Mouse (Mus musculus): ENCODE data around the gene 2310009B15Rik. TPM values are rescaled to one million over a fixed set of nuclear protein-coding genes. Genes with fewer than 3 reads are reported as not detected.

Gene 2310009B15Rik
- polyA plus RNA-seq, 1 experiment from 2014 or later, result 48.1 TPM

- H3K4me1 ChIP-seq (replicated peaks; ENCODE audit: control insufficient read depth, insufficient read depth, low read length), result peaks cover 21% of the 10 kb centered on the region
- 95% methylated on average over 1 of the region's 1 CpGs for WGBS
Observed at GRCm38 (mm10) chr1:138850823-138851222, 5.8 kb downstream of the 2310009B15Rik start.

GRCm38 (mm10) chr1:138850161-138850539 lies 6.5 kb downstream of the 2310009B15Rik start:
- 47% methylated on average over 2 of the region's 4 CpGs for WGBS
- peaks cover 52% of the 10 kb centered on the region for H3K27me3 ChIP-seq (ENCODE audit: control insufficient read depth, insufficient read depth, low read depth, low read length)

More at GRCm38 (mm10) chr1:138850823-138851222, 5.8 kb downstream of the 2310009B15Rik start:
- Histone ChIP-seq H3K27ac (ENCODE audit: low read length) (no peak overlapping the region), H3K36me3 (ENCODE audit: control insufficient read depth, insufficient read depth, low read length) (peaks cover 8% of the 10 kb centered on the region), H3K4me3 (ENCODE audit: low read length) (no peak overlapping the region), H3K9me3 (ENCODE audit: control insufficient read depth, low read length) (no peaks in the 10 kb centered on the region), H3K4me2 (ENCODE audit: low read depth, low read length) (no peak overlapping the region), H3K27me3 (ENCODE audit: control insufficient read depth, insufficient read depth, low read depth, low read length) (peaks cover 45% of the 10 kb centered on the region), H3K9ac (ENCODE audit: low read length) (no peak overlapping the region)
- no peak for ATAC-seq (ENCODE audit: low read depth)

GRCm38 (mm10) chr1:138849531-138850160 lies 7.0 kb downstream of the 2310009B15Rik start:
- H3K9me3 ChIP-seq (ENCODE audit: control insufficient read depth, low read length), result no peaks in the 10 kb centered on the region
- H3K36me3 ChIP-seq (ENCODE audit: control insufficient read depth, insufficient read depth, low read length), result peaks cover 8% of the 10 kb centered on the region
- H3K27me3 ChIP-seq (ENCODE audit: control insufficient read depth, insufficient read depth, low read depth, low read length), result peaks cover 57% of the 10 kb centered on the region
- 11% methylated on average over 8 of the region's 8 CpGs for WGBS
- H3K4me3 ChIP-seq (ENCODE audit: low read length), result no peak overlapping the region
- peaks cover 14% of the 10 kb centered on the region for H3K4me1 ChIP-seq (replicated peaks; ENCODE audit: control insufficient read depth, insufficient read depth, low read length)
- ATAC-seq (ENCODE audit: low read depth), result no peak
- no peak overlapping the region for H3K27ac ChIP-seq (ENCODE audit: low read length)
- H3K9ac ChIP-seq (ENCODE audit: low read length), result no peak overlapping the region
- no peak overlapping the region for H3K4me2 ChIP-seq (ENCODE audit: low read depth, low read length)

More at GRCm38 (mm10) chr1:138850161-138850539, 6.5 kb downstream of the 2310009B15Rik start:
- H3K4me2 ChIP-seq (ENCODE audit: low read depth, low read length), result no peak overlapping the region
- H3K36me3 ChIP-seq (ENCODE audit: control insufficient read depth, insufficient read depth, low read length), result peaks cover 8% of the 10 kb centered on the region
- H3K9ac ChIP-seq (ENCODE audit: low read length), result no peak overlapping the region
- no peak for ATAC-seq (ENCODE audit: low read depth)
- H3K4me3 ChIP-seq (ENCODE audit: low read length), result no peak overlapping the region
- H3K9me3 ChIP-seq (ENCODE audit: control insufficient read depth, low read length), result no peaks in the 10 kb centered on the region
- H3K4me1 ChIP-seq (replicated peaks; ENCODE audit: control insufficient read depth, insufficient read depth, low read length), result peaks cover 18% of the 10 kb centered on the region
- H3K27ac ChIP-seq (ENCODE audit: low read length), result no peak overlapping the region

- ATAC-seq (ENCODE audit: low read depth), result peak; percentile 65
- 0% methylated on average over 33 of the region's 33 CpGs for WGBS
- Histone ChIP-seq H3K9ac (ENCODE audit: low read length) (0 out of 2 replicates have a peak within 1 kb of the TSS, but pooled peaks have one; percentile 14), H3K27ac (ENCODE audit: low read length) (no peak within 1 kb of the TSS), H3K27me3 (ENCODE audit: control insufficient read depth, insufficient read depth, low read depth, low read length) (peaks cover 67% of the 10 kb centered on the region), H3K4me1 (replicated peaks; ENCODE audit: control insufficient read depth, insufficient read depth, low read length) (peaks cover 15% of the 10 kb centered on the region), H3K4me3 (ENCODE audit: low read length) (peak within 1 kb of the TSS; percentile 33), H3K9me3 (ENCODE audit: control insufficient read depth, low read length) (no peaks in the 10 kb centered on the region), H3K36me3 (ENCODE audit: control insufficient read depth, insufficient read depth, low read length) (peaks cover 8% of the 10 kb centered on the region), H3K4me2 (ENCODE audit: low read depth, low read length) (peak within 1 kb of the TSS; percentile 47)
Observed at GRCm38 (mm10) chr1:138848511-138849109, 8.0 kb downstream of the 2310009B15Rik start, which contains the start of gene Lhx9. Lhx9 (minus strand) TSS chr1:138848577.

- WGBS, result under 1% methylated on average over 16 of the region's 16 CpGs
- no peak overlapping the region for H3K27ac ChIP-seq (ENCODE audit: low read length)
- H3K27me3 ChIP-seq (ENCODE audit: control insufficient read depth, insufficient read depth, low read depth, low read length), result peaks cover 72% of the 10 kb centered on the region
- peak overlapping the region; percentile 33 for H3K4me3 ChIP-seq (ENCODE audit: low read length)
- H3K36me3 ChIP-seq (ENCODE audit: control insufficient read depth, insufficient read depth, low read length), result peaks cover 8% of the 10 kb centered on the region
- peaks cover 19% of the 10 kb centered on the region for H3K4me1 ChIP-seq (replicated peaks; ENCODE audit: control insufficient read depth, insufficient read depth, low read length)
- peak overlapping the region; percentile 47 for H3K4me2 ChIP-seq (ENCODE audit: low read depth, low read length)
- H3K9me3 ChIP-seq (ENCODE audit: control insufficient read depth, low read length), result no peaks in the 10 kb centered on the region
- H3K9ac ChIP-seq (ENCODE audit: low read length), result no peak overlapping the region
- no peak for ATAC-seq (ENCODE audit: low read depth)
Observed at GRCm38 (mm10) chr1:138848026-138848425, 8.6 kb downstream of the 2310009B15Rik start.

GRCm38 (mm10) chr1:138847146-138847545 lies 9.5 kb downstream of the 2310009B15Rik start:
- no peak for ATAC-seq (ENCODE audit: low read depth)
- WGBS, result under 1% methylated on average over 21 of the region's 21 CpGs
- Histone ChIP-seq H3K4me2 (ENCODE audit: low read depth, low read length) (peak overlapping the region; percentile 31; the same call in 1 of the 2 replicates), H3K9me3 (ENCODE audit: control insufficient read depth, low read length) (no peaks in the 10 kb centered on the region), H3K27me3 (ENCODE audit: control insufficient read depth, insufficient read depth, low read depth, low read length) (peaks cover 78% of the 10 kb centered on the region), H3K4me1 (replicated peaks; ENCODE audit: control insufficient read depth, insufficient read depth, low read length) (peaks cover 19% of the 10 kb centered on the region), H3K9ac (ENCODE audit: low read length) (no peak overlapping the region), H3K36me3 (ENCODE audit: control insufficient read depth, insufficient read depth, low read length) (peaks cover 8% of the 10 kb centered on the region), H3K4me3 (ENCODE audit: low read length) (peak overlapping the region; percentile 18; the same call in 1 of the 2 replicates), H3K27ac (ENCODE audit: low read length) (no peak overlapping the region)

- Histone ChIP-seq H3K36me3 (ENCODE audit: control insufficient read depth, insufficient read depth, low read length) (peaks cover 6% of the 10 kb centered on the region), H3K4me3 (ENCODE audit: low read length) (no peak overlapping the region), H3K4me2 (ENCODE audit: low read depth, low read length) (no peak overlapping the region), H3K9me3 (ENCODE audit: control insufficient read depth, low read length) (no peaks in the 10 kb centered on the region), H3K9ac (ENCODE audit: low read length) (no peak overlapping the region), H3K4me1 (replicated peaks; ENCODE audit: control insufficient read depth, insufficient read depth, low read length) (peaks cover 22% of the 10 kb centered on the region), H3K27me3 (ENCODE audit: control insufficient read depth, insufficient read depth, low read depth, low read length) (peaks cover 82% of the 10 kb centered on the region), H3K27ac (ENCODE audit: low read length) (no peak overlapping the region)
- ATAC-seq (ENCODE audit: low read depth), result no peak
- whole genome bisulfite sequencing, result 6% methylated on average over 9 of the region's 9 CpGs
Observed at GRCm38 (mm10) chr1:138846581-138846980, 10.1 kb downstream of the 2310009B15Rik start.

- WGBS, result 6% methylated on average over 12 of the region's 12 CpGs
- H3K27me3 ChIP-seq (ENCODE audit: control insufficient read depth, insufficient read depth, low read depth, low read length), result peaks cover 86% of the 10 kb centered on the region
- no peak overlapping the region for H3K27ac ChIP-seq (ENCODE audit: low read length)
- H3K36me3 ChIP-seq (ENCODE audit: control insufficient read depth, insufficient read depth, low read length), result 0 out of 2 replicates have a peak, but pooled peaks cover 2% of the 10 kb centered on the region
- ATAC-seq (ENCODE audit: low read depth), result no peak
- no peaks in the 10 kb centered on the region for H3K9me3 ChIP-seq (ENCODE audit: control insufficient read depth, low read length)
- no peak overlapping the region for H3K9ac ChIP-seq (ENCODE audit: low read length)
- no peak overlapping the region for H3K4me3 ChIP-seq (ENCODE audit: low read length)
- H3K4me2 ChIP-seq (ENCODE audit: low read depth, low read length), result no peak overlapping the region
- H3K4me1 ChIP-seq (replicated peaks; ENCODE audit: control insufficient read depth, insufficient read depth, low read length), result peaks cover 26% of the 10 kb centered on the region
Observed at GRCm38 (mm10) chr1:138846131-138846530, 10.5 kb downstream of the 2310009B15Rik start.

- Histone ChIP-seq H3K9ac (ENCODE audit: low read length) (no peak overlapping the region), H3K9me3 (ENCODE audit: control insufficient read depth, low read length) (no peaks in the 10 kb centered on the region), H3K27ac (ENCODE audit: low read length) (no peak overlapping the region), H3K4me3 (ENCODE audit: low read length) (no peak overlapping the region), H3K4me1 (replicated peaks; ENCODE audit: control insufficient read depth, insufficient read depth, low read length) (peaks cover 26% of the 10 kb centered on the region), H3K4me2 (ENCODE audit: low read depth, low read length) (no peak overlapping the region), H3K27me3 (ENCODE audit: control insufficient read depth, insufficient read depth, low read depth, low read length) (peaks cover 80% of the 10 kb centered on the region), H3K36me3 (ENCODE audit: control insufficient read depth, insufficient read depth, low read length) (no peaks in the 10 kb centered on the region)
- no peak for ATAC-seq (ENCODE audit: low read depth)
- 21% methylated on average over 3 of the region's 3 CpGs for WGBS
Observed at GRCm38 (mm10) chr1:138845481-138845880, 11.2 kb downstream of the 2310009B15Rik start.
